Mouse (Mus musculus) cortical plate, adult 2 months (tissue): ENCODE results near the gene Araf. TPM values are rescaled to one million over a fixed set of nuclear protein-coding genes. Genes with fewer than 3 reads are reported as not detected.

Experiments used
- H3K27ac ChIP-seq: fragments of 200-500 bp; 2 replicates; pipeline ENCODE4 v1.5.1; 2012; ENCODE audit warnings: low read length, control low read depth, inconsistent platforms; ENCODE audit not compliant: insufficient read depth
- H3K4me1 ChIP-seq: fragments of 200-500 bp; 2 replicates; pipeline ENCODE4 v1.6.1; 2011; ENCODE audit warnings: low read length; ENCODE audit not compliant: control insufficient read depth, insufficient read depth
- H3K4me3 ChIP-seq: fragments of 200-500 bp; 2 replicates; pipeline ENCODE4 v1.5.1; 2011; ENCODE audit warnings: mild to moderate bottlenecking, low read length, control low read depth; ENCODE audit not compliant: insufficient read depth
- CTCF ChIP-seq: fragments of 200-500 bp; IDR thresholded peaks from 2 replicates; pipeline ENCODE4 v1.5.1; 2011; ENCODE audit warnings: mild to moderate bottlenecking, control low read depth, low read length; ENCODE audit not compliant: insufficient read depth; ENCODE audit errors: extremely low read depth
- POLR2A ChIP-seq: fragments of 200-500 bp; IDR thresholded peaks from 2 replicates; pipeline ENCODE4 v1.6.1; 2011; ENCODE audit warnings: mild to moderate bottlenecking, low read length, control low read depth; ENCODE audit not compliant: insufficient read depth; ENCODE audit errors: extremely low read depth
- polyA plus RNA-seq: library from polyadenylated mRNA; depleted of rRNA; stranded (reverse); fragments of >200 nt; gene quantifications from 2 replicates; pipeline ENCODE4 v1.2.3, GENCODE M21; 2012

The Araf gene
- polyA plus RNA-seq, 1 experiment = 200 TPM

- no peak overlapping the region for H3K27ac ChIP-seq
- no peak for TF ChIP-seq POLR2A
- no peak for TF ChIP-seq CTCF
- H3K4me3 ChIP-seq = no peak overlapping the region
- peaks cover 1% of the 10 kb centered on the region; the same call in 1 of the 2 replicates for H3K4me1 ChIP-seq
Measured at GRCm38 (mm10) chrX:20847232-20847631, 49.6 kb downstream of the Araf start.

GRCm38 (mm10) chrX:20847816-20848215, 50.2 kb downstream of the Araf start:
- no peak overlapping the region for H3K27ac ChIP-seq
- TF ChIP-seq POLR2A (no peak), CTCF (no peak)
- H3K4me1 ChIP-seq = peaks cover 1% of the 10 kb centered on the region; the same call in 1 of the 2 replicates
- no peak overlapping the region; the same call in 1 of the 2 replicates for H3K4me3 ChIP-seq

GRCm38 (mm10) chrX:20848256-20848984, 50.8 kb downstream of the Araf start:
- peak overlapping the region; percentile 78 for H3K4me3 ChIP-seq
- peaks cover 1% of the 10 kb centered on the region; the same call in 1 of the 2 replicates for H3K4me1 ChIP-seq
- no peak for TF ChIP-seq CTCF
- peak; percentile 84 for TF ChIP-seq POLR2A
- H3K27ac ChIP-seq = peak overlapping the region; percentile 95

GRCm38 (mm10) chrX:20853794-20854193, 56.2 kb downstream of the Araf start:
- no peak overlapping the region for H3K4me3 ChIP-seq
- TF ChIP-seq POLR2A (no peak), CTCF (no peak)
- peak overlapping the region; percentile 81 for H3K27ac ChIP-seq
- H3K4me1 ChIP-seq = no peaks in the 10 kb centered on the region; the same call in 1 of the 2 replicates

GRCm38 (mm10) chrX:20861453-20862104, 64.0 kb downstream of the Araf start:
- H3K4me3 ChIP-seq = no peak overlapping the region
- H3K27ac ChIP-seq = no peak overlapping the region
- no peaks in the 10 kb centered on the region for H3K4me1 ChIP-seq
- TF ChIP-seq CTCF = no peak

- Histone ChIP-seq H3K27ac (peak overlapping the region; percentile 7; the same call in 1 of the 2 replicates), H3K4me1 (no peaks in the 10 kb centered on the region), H3K4me3 (no peak overlapping the region)
- TF ChIP-seq CTCF = no peak
- TF ChIP-seq POLR2A = no peak
Measured at GRCm38 (mm10) chrX:20862105-20863065, 64.8 kb downstream of the Araf start.

GRCm38 (mm10) chrX:20863161-20864101, 65.8 kb downstream of the Araf start:
- no peak for TF ChIP-seq CTCF
- no peak for TF ChIP-seq POLR2A
- Histone ChIP-seq H3K4me1 (no peaks in the 10 kb centered on the region), H3K4me3 (no peak overlapping the region), H3K27ac (peak overlapping the region; percentile 7; the same call in 1 of the 2 replicates)

GRCm38 (mm10) chrX:20868091-20868490, 70.5 kb downstream of the Araf start:
- Histone ChIP-seq H3K4me3 (no peak overlapping the region), H3K4me1 (peaks cover 4% of the 10 kb centered on the region), H3K27ac (no peak overlapping the region)
- TF ChIP-seq CTCF (no peak), POLR2A (no peak)

GRCm38 (mm10) chrX:20869203-20869602, 71.6 kb downstream of the Araf start:
- H3K4me3 ChIP-seq = no peak overlapping the region

More at GRCm38 (mm10) chrX:20869203-20869602, 71.6 kb downstream of the Araf start:
- Histone ChIP-seq H3K27ac (no peak overlapping the region), H3K4me1 (peaks cover 7% of the 10 kb centered on the region)
- TF ChIP-seq POLR2A (no peak), CTCF (no peak)
